Mouse (Mus musculus) retina, embryonic 14.5 days (tissue): ENCODE data around the gene Cfap20.

Source experiments
- DNase-seq: peaks from one replicate; pipeline ENCODE4 v3.0.0-alpha.2; 2015; ENCODE audit warnings: low spot score

Gene Cfap20

DNA sequence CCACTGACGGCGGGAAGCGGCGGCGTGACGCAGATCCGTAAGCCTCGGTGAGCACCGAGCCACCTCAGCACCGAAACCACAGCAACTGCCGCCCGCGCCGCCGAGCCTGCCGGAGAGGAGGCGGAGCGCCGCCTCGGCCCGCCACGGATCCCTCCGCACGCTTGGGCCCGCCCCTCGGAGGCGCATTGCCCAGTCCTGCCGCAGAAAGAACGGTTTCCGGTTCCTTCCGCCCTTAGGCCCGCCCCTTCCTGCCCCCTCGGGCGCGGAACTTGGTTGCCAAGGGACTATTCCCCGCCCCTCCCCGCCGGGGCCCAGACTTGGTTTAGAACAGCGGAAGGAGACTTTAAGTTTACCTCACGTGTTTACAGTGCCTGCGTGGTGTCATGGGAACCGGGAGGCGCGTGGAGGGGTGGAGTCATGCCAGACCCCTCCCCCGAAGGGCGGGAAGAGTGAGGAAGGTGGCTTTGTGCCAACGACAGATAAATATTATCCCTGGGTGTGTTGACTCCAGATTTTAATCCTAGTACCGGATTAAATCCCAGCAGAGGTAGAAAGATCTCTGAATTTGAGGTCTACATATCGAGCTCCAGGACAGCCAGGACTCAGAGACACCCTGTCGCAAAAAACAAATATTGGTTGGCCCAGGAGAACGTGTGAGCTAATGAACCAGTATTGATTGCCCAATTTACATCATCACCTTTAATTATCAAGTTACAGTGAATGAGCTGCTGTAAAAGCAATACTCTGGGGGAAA is at the start of gene Cfap20:
TSS of gene Cfap20 (minus strand) at position 184 of the 754 bp plus-strand sequence.
- DNase-seq: peak; percentile 100

- DNase-seq: no peak
These were observed 35.3 kb upstream of the Cfap20 start for GRCm38 (mm10) chr8:95470008-95470407.

DNA sequence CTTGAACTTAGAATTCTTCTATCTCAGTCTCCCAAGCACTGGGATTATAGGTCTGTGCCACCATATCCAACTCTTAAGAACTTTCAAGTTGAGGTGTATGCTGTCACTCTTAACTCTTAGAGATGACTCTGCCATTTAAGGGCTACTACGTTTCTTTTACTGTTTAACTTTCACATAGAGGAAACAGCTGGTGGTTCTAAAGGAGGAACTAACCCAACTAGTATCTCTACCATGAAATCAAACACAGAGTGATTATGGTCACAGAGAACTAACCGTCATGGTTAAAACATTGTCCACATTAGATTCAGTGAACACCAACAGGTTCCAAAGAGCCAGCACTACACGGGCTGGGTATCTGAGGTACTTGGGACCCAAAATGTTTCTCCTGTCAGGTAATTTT is 34.3 kb upstream of the Cfap20 start:
- no peak for DNase-seq

- no peak for DNase-seq
These were observed 31.9 kb upstream of the Cfap20 start for GRCm38 (mm10) chr8:95466543-95466942.

DNA sequence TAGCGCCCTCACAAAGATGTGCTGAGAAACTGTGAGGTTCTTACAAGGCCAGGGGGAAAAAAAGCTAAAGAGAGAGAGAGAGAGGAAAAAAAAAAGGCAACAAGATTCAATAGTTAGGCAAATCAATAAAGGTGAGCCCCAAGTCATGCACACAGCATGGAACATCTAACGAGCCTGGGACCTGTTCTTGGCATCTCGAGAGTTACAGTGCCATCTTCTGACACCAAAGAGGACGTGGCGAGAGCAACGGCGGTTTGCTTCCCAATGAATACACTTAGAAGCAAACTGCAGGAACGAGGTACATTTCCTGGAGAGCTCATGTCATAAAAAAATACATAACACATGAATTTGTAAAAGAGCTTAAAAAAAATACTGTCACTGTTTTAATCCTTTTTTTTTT is 17.8 kb upstream of the Cfap20 start:
- DNase-seq: no peak

DNA sequence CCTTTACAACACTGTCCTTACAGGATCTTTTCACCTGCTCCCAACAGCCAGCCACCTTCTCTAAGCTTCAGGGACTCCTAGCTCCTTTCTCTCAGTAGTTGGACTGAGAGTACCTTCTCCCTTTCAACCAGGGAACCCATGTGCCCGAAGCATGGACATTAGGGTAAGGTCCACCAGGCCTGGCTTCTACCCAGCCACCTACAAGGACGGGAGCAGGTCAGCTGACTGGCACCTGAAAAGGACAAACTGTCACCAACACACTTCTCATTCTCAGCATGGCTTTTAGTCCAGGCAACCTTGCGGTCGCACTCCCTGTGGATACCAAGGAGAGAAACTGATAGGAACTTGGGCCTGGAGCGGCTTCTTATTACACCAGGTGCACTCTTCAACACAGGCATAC is 15.6 kb upstream of the Cfap20 start:
- DNase-seq: no peak

GRCm38 (mm10) chr8:95447661-95448060 is 13.0 kb upstream of the Cfap20 start:
- DNase-seq: no peak

- no peak for DNase-seq
These were observed 10.4 kb upstream of the Cfap20 start for GRCm38 (mm10) chr8:95445042-95445441.

DNA sequence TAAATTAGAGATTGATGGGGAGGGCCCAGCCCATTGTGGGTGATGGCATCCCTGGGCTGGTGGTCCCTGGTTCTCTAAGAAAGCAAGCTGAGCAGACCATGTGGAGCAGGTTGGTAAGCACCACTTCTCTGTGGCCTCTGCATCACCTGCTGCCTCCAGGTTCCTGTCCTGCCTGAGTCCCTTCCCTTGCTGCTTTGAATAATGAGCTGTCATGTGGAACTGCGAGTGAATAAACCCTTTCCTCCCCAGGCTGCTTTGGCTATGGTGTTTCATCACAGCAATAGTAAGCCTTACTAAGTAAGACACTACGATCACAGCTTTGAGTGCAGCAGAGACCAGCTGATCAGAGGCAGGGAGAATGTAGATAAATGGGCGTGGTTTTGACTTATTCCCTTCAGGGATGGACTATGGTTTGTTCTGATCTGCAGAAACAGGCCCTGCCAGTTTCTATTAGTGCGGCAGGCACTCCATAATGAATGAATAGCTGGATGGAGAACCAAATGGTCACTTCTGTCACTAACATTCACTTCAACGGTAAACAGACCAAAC is 6.9 kb upstream of the Cfap20 start:
- no peak for DNase-seq

- DNase-seq: no peak
These were observed 5.6 kb upstream of the Cfap20 start for GRCm38 (mm10) chr8:95440168-95440709.

DNA sequence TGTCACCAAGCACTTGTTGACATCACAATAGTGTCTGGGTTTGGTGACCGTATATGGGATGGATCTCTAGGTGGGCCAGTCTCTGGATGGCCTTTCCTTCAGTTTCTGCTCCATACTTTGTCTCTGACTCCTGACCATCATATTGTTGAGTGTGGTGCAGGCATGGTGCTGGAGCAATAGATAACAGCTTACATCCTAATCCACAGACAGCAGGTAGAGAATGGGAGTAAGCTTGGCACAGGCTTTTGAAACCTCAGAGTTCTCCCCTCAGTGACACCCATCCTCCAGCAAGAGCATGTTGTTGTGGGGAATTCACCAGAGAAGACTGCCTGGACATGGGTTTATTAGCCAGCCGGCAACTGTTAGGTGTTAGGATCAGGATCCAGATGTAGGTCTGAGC is 4.8 kb upstream of the Cfap20 start:
- DNase-seq: no peak

DNA sequence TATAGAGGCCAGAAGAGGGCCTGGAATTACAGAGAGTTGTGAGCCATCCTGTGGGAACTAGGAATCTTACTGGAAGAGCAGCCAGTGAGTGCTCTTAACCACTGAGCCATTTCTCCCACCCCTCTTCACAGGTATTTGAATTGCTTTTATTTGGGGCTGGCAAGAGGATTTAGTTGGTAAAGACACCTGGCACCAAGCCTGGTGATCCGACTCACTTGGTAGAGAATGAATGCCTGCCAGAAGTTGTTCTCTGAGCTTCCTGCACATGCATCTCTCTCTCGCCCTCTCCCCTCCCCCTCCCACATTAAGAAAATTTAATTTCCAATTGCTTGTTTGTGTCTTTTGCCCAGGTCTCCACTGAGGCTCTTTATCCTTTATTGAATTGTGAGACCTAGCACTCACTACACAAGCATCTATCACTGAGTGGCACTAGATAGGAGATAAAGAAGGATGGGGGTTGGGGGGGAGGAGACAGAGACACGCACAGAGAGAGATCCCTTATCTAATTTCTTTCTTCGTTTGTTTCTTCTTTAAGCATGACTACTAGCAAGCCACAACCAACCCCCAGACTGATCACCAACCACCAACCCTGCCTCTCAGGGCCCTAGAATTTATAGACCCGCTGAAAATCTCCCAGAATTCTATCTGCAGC is 2.8 kb upstream of the Cfap20 start:
- no peak for DNase-seq

GRCm38 (mm10) chr8:95435930-95436329 is 1.3 kb upstream of the Cfap20 start:
- no peak for DNase-seq

- DNase-seq: no peak
These were observed 802 bp upstream of the Cfap20 start for GRCm38 (mm10) chr8:95435471-95435870.

DNA sequence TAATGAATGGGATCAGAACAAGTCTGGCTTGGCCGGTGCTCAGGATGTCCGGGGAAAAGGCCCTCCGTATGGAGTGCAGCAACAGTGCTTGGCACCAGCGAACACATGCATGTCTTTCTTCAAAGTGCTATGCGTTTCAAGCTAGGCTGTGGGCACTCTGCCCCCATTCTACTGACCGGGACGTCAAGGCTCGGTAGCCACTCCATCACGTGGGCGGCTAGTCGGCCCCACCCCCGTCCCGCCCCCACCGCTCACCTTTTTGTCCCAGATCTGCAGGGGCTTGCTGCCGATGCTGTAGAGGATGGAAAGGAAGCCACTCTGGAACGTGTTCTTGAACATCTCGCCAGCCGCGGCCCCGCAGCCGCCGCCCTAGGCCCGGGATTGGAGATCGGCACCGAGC is 436 bp downstream of the Cfap20 start:
- peak; percentile 57 for DNase-seq

DNA sequence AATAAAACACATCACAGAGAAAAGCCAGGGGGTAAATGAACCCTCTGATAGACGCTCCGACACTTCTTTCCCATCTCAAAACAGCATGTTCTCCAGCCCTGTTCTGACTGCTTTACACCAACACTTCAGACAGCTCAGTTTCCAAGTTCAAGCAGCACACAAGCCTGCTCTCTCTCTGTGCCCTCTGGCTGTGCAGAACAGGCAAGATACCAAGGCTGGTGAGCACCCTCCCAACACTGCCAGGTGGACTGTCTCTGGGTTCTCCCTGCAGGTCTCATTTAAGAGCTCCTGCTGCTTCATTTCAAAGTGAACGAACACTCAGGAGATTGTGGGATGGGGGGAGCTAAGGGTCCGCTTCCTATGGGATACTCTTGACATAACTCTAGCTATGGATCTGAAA is 1.5 kb downstream of the Cfap20 start:
- DNase-seq: no peak

DNA sequence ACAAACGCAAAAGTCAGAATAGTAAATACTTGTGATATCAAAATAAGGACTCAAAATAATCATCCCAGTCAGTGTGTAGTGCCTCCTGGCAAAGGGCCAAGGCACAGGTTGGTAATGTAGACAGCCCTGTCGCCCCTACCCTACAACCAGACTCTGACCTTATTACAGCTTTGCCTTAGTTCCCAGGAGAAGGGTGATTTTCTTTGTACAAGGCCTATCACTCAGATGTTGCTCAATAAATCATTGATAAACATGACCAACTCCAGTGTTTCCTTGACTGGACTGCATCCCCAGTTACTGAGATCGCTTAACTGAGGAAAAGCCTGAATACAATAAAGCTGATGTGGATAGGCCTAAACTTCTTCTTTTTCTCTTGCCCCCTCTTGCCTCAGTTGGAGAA is 2.2 kb downstream of the Cfap20 start:
- DNase-seq: no peak

GRCm38 (mm10) chr8:95429945-95430344 is 4.7 kb downstream of the Cfap20 start:
- peak; percentile 76 for DNase-seq

DNA sequence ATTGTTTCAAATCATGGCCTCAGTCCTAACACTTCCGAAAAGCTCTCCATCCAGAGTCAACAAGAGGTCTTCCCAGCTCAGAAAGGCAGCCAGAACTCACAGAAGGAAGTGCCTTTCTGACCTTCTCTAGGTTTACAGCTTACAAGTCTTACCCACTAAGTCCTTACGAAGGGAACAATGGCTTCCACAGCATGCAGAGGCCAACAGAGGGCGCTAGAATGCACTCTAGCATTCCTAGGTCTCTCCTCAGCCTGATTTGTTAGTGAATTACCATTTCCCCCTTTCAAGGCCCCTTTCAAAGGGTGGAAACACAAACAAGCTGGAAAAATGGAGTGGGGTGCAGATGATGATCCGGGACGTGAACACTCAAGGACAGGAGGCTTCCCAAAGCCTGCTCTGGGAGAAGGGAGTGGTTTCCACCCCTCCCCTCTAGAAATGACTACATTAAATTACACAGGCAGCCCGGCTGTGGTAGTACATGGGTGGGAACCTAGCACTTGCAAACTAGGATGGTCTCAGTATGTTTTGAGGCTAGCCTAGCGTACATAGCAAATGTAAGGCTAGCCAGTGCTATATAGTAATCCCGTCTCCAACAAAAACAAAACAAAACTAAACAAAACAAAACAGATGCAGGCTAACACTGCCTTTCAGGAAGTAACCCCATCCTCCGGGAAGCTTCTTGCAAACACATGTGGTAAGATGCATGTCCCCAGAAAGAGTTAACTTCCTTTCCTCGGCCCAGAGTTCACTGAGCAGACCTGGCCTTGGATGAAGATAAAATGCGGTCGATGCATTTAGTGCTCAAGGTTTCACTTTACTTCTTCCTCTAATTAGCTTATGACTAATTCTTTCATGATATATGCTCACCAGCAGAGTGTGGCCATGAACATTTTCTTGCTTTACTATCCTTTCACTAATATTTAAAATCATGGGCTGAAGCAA is 6.8 kb downstream of the Cfap20 start:
- DNase-seq: peak; percentile 91

DNA sequence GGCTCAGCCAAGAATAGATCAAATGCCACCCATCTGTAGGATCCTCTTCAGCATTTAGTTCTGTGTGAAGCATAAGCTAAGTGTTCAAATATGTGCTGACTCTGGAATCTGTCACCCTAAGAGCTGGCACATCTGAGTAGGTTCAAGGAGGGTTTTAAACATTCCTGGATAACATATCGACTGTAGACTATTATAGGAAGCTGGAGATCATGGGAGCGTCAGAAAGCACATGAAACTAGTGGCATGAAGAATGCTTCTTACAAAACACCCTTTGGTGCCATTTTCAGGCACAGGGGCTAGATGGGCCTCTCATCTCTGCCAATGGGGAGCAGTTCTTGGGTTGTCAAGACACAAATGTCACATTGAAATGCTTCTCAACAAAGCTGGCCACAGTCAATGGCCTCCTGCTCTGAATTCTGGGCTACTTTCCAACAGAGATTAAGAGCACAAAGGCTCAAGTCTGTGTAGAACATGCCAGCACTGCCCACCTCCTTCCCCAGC is 7.8 kb downstream of the Cfap20 start:
- no peak for DNase-seq

GRCm38 (mm10) chr8:95424682-95425081 is 10.0 kb downstream of the Cfap20 start:
- no peak for DNase-seq
